Comparison of ENCODE assay signal across 9 mouse cellular contexts in genomic region chr2:125604646-125605045, GRCm38 (mm10). TPM values are rescaled to one million over a fixed set of nuclear protein-coding genes. Genes with fewer than 3 reads are reported as not detected.
A peak's percentile ranks its signal among the peaks of the same experiment; 100 is the strongest.
DNase-seq lines count a peak whose midpoint lies in the region; ATAC-seq lines count a peak whose summit lies in the region.
"Had no signal": no experiment of that assay in that cellular context is flagged by ENCODE, and none has a peak within 500 bp of the region (broad histone marks: within the 10 kb centered on the region; RNA-seq: fewer than 3 reads in every experiment).

No protein-coding gene starts in this region.

- H3K27ac ChIP-seq in midbrain, embryonic 12.5 days (replicated peaks): no peak overlapping the region
- H3K27ac ChIP-seq: heart, embryonic 15.5 days had no signal

- ATAC-seq in midbrain, embryonic 12.5 days (ENCODE audit: low FRiP score, low read depth): 0 out of 2 replicates have a peak, but pooled peaks have one; percentile 27

- H3K4me2 ChIP-seq in midbrain, embryonic 12.5 days (replicated peaks): no peak overlapping the region
- H3K4me2 ChIP-seq: heart, embryonic 15.5 days had no signal

- H3K9me3 ChIP-seq in midbrain, embryonic 12.5 days: no peaks in the 10 kb centered on the region
- H3K9me3 ChIP-seq: heart, embryonic 15.5 days had no signal

- DNase-seq in cerebellum, postnatal 25 days: peak; percentile 23 to 60
- DNase-seq in cerebellum, adult 9-10 months: no peak
- DNase-seq in right cerebral cortex, adult 18-20 months: peak; percentile 37
- no peak for DNase-seq in right cerebral cortex, postnatal 25 days
- DNase-seq in frontal cortex, postnatal 25 days (ENCODE audit: low spot score in 2 of 2): peak; percentile 60 to 61
- peak; percentile 85 to 87 for DNase-seq in kidney, postnatal 4 days
- DNase-seq in urinary bladder, postnatal 25 days (ENCODE audit: low spot score): peak; percentile 67

- no peaks in the 10 kb centered on the region for H3K4me1 ChIP-seq in midbrain, embryonic 12.5 days

- peaks cover 49% of the 10 kb centered on the region for H3K36me3 ChIP-seq in midbrain, embryonic 12.5 days

- H3K4me3 ChIP-seq in midbrain, embryonic 12.5 days: no peak overlapping the region
- H3K4me3 ChIP-seq: heart, embryonic 15.5 days had no signal

- WGBS in midbrain, embryonic 12.5 days: 82% methylated on average over 7 of the region's 7 CpGs

- no peak overlapping the region for H3K9ac ChIP-seq in midbrain, embryonic 12.5 days (replicated peaks)
- H3K9ac ChIP-seq: heart, embryonic 15.5 days had no signal

- no peaks in the 10 kb centered on the region for H3K27me3 ChIP-seq in midbrain, embryonic 12.5 days
- H3K27me3 ChIP-seq: heart, embryonic 15.5 days had no signal

RNA-seq across cellular contexts. Expression of gene Cep152, which starts 20.3 kb away (rescaled TPM):
- 8.8 and 9.5 TPM in 2 replicates for polyA plus RNA-seq in midbrain, embryonic 12.5 days (2016; fragmentation: Nextera tagmentation; extraction: Ambion mirVana)

Comparison
In these comparisons a context has a peak if more than half of its experiments do, and no peak if none do; other contexts are left out.
1. DNase-seq: peak in cerebellum, postnatal 25 days (2 of 2), right cerebral cortex, adult 18-20 months (single experiment), frontal cortex, postnatal 25 days (2 of 2), kidney, postnatal 4 days (2 of 2) and urinary bladder, postnatal 25 days (single experiment); none in cerebellum, adult 9-10 months (single experiment) and right cerebral cortex, postnatal 25 days (single experiment).